Mouse (Mus musculus) neural tube, embryonic 13.5 days (tissue): ENCODE results near the gene Bcas3. TPM values are rescaled to one million over a fixed set of nuclear protein-coding genes. Genes with fewer than 3 reads are reported as not detected.

Experiments used
- ATAC-seq: fragments of 200-750 bp; cut with Nextera tagmentation; 2 replicates; pipeline ENCODE4 v1.8.0; 2017; ENCODE audit warnings: low read depth, mild to moderate bottlenecking, moderate TSS enrichment, moderate library complexity
- H3K27ac ChIP-seq: fragments of 300-500 bp; sonication (generic); replicated peaks from 2 replicates; pipeline ENCODE4 v1.5.1; 2015; ENCODE audit warnings: moderate library complexity, mild to moderate bottlenecking, inconsistent platforms
- H3K27me3 ChIP-seq: fragments of 300-500 bp; sonication (generic); 2 replicates; pipeline ENCODE4 v1.6.1; 2015; ENCODE audit warnings: mild to moderate bottlenecking, inconsistent platforms
- H3K36me3 ChIP-seq: fragments of 300-500 bp; sonication (generic); 2 replicates; pipeline ENCODE4 v1.6.1; 2015; ENCODE audit warnings: mild to moderate bottlenecking, inconsistent platforms
- H3K4me1 ChIP-seq: fragments of 300-500 bp; sonication (generic); replicated peaks from 2 replicates; pipeline ENCODE4 v1.6.1; 2015; ENCODE audit warnings: inconsistent platforms
- H3K4me2 ChIP-seq: fragments of 300-500 bp; sonication (generic); 2 replicates; pipeline ENCODE4 v1.6.1; 2015; ENCODE audit warnings: inconsistent platforms, mild to moderate bottlenecking, moderate library complexity
- H3K4me3 ChIP-seq: fragments of 300-500 bp; sonication (generic); 2 replicates; pipeline ENCODE4 v1.5.1; 2015; ENCODE audit warnings: mild to moderate bottlenecking, inconsistent platforms
- H3K9ac ChIP-seq: fragments of 300-500 bp; sonication (generic); 2 replicates; pipeline ENCODE4 v1.6.1; 2015; ENCODE audit warnings: moderate library complexity, mild to moderate bottlenecking, inconsistent platforms
- H3K9me3 ChIP-seq: fragments of 300-500 bp; sonication (generic); 2 replicates; pipeline ENCODE4 v1.6.1; 2016; ENCODE audit warnings: inconsistent platforms
- WGBS: fragments of 180-500 bp; shearing (Covaris S2); methylation state at CpG from one replicate; pipeline ENCODE4 v1.1.7; 2015; 5-methylcytosine and 5-hydroxymethylcytosine counted together
- polyA plus RNA-seq: library from polyadenylated mRNA; unstranded; fragments of >200 nt; fragmentation: Nextera tagmentation; extraction: Ambion mirVana; gene quantifications from 2 replicates; pipeline ENCODE4 v1.2.1, GENCODE M21; 2015

Gene Bcas3
- polyA plus RNA-seq, 1 experiment from 2014 or later = 37.7 TPM

DNA sequence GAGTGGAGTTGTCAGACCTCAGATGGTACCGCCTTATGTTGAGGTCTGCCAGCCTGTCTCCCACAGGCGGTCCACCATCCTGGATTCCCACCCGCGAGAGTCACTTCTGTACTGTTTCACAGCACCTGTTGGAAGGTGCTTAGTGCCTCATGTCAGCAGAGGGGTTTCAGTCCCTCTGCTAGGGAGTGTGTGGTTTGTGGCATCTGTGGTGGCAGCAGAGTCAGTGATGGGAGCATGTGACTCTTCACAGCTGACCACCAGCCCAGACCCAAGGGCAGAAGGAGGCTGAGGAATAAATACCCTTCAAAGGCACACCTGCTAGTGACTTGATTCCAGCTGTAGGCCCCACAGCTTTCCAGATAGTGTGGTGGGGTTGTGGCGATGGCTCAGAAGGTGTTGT lies 94.4 kb downstream of the Bcas3 start:
- no peak overlapping the region for H3K9ac ChIP-seq
- no peaks in the 10 kb centered on the region for H3K9me3 ChIP-seq
- no peak overlapping the region for H3K4me3 ChIP-seq
- H3K27ac ChIP-seq = no peak overlapping the region
- no peak overlapping the region for H3K4me2 ChIP-seq
- no peak for ATAC-seq
- no peaks in the 10 kb centered on the region for H3K36me3 ChIP-seq
- 95% methylated on average over 5 of the region's 5 CpGs for WGBS
- no peaks in the 10 kb centered on the region for H3K27me3 ChIP-seq
- H3K4me1 ChIP-seq = no peaks in the 10 kb centered on the region

DNA sequence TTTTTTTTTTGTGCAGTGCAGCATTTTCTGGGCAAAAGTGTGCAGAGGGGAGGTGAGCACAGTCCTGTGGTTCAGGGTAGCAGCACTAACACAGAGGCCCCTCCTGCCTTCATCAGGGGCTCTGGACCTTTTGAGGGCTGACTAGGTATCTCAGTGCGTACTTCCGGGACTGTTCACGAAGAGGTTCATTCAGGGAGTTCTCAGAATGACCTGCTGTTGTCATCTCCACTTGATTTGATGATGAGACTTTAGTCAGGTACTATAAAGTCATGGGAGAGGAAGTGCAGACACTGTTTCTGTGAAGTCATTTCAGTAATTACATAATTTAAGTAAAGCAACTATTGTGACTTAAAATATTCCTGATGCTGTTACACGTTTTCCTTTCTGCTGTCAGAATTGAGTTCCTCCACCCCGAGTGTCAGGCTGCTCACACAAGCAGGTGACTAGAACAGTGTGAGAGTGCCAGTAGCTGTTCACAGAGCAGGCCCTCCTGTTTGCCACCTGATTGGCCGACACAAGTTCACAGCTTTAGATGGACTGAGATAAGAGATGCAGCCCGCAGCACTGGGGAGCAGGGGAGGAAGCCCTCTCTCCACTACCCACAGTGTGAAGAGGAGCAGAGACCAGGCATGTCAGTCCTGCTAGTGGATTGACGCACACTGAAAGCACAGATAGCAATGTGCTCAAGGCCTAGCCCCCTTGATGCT lies 100.8 kb downstream of the Bcas3 start:
- ATAC-seq = no peak
- H3K27me3 ChIP-seq = no peaks in the 10 kb centered on the region
- no peaks in the 10 kb centered on the region for H3K9me3 ChIP-seq
- 78% methylated on average over 8 of the region's 8 CpGs for WGBS
- H3K27ac ChIP-seq = no peak overlapping the region
- no peak overlapping the region for H3K9ac ChIP-seq
- H3K4me3 ChIP-seq = no peak overlapping the region
- no peaks in the 10 kb centered on the region for H3K36me3 ChIP-seq
- H3K4me2 ChIP-seq = no peak overlapping the region
- no peaks in the 10 kb centered on the region for H3K4me1 ChIP-seq

DNA sequence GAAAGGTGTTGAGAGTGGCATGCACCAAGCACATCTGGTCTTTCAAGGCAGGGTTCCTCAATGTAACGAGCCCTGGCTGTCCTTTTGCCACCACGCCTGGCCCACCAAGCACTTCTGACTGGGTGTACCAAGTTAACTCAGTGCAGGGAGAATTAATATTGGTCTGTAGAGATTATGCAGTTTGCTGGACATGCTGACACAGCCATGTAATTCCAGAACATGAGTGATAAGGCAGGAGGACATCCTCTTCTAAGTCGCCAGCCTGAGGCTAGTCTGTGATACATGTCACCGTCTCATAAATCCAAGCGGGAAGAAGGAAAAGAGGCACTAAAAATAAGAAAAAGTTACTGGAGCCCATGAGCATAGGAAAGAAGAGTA lies 101.3 kb downstream of the Bcas3 start:
- no peaks in the 10 kb centered on the region for H3K27me3 ChIP-seq
- H3K4me2 ChIP-seq = no peak overlapping the region
- H3K36me3 ChIP-seq = no peaks in the 10 kb centered on the region
- no peak overlapping the region for H3K9ac ChIP-seq
- no peaks in the 10 kb centered on the region for H3K9me3 ChIP-seq
- H3K4me3 ChIP-seq = no peak overlapping the region
- H3K4me1 ChIP-seq = no peaks in the 10 kb centered on the region
- ATAC-seq = no peak
- 88% methylated on average over 5 of the region's 5 CpGs for WGBS
- no peak overlapping the region for H3K27ac ChIP-seq

DNA sequence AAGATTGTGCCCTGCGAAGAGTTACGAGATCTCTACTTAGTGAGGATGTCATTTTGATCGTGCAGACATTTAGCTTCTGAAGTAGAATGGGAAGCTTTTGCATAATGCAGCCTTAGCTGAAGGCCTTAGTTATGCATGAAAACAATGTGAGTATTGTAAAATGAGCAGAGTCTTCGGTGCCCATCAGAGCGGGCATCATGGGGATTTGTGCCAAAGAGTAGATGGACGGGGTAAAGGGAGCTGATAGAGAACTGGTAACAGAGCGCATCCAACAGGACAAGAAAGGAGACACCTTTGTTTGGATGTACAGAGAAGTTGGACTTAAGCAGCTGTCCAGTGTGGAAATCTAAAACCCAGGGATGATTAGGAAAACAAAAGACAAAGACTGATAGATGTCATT lies 108.6 kb downstream of the Bcas3 start:
- Histone ChIP-seq H3K27ac (no peak overlapping the region), H3K36me3 (no peaks in the 10 kb centered on the region), H3K9me3 (no peaks in the 10 kb centered on the region), H3K4me3 (no peak overlapping the region), H3K4me2 (no peak overlapping the region), H3K9ac (no peak overlapping the region), H3K4me1 (0 out of 2 replicates have a peak, but pooled peaks cover 4% of the 10 kb centered on the region), H3K27me3 (no peaks in the 10 kb centered on the region)
- 75% methylated on average over 7 of the region's 7 CpGs for WGBS
- no peak for ATAC-seq

DNA sequence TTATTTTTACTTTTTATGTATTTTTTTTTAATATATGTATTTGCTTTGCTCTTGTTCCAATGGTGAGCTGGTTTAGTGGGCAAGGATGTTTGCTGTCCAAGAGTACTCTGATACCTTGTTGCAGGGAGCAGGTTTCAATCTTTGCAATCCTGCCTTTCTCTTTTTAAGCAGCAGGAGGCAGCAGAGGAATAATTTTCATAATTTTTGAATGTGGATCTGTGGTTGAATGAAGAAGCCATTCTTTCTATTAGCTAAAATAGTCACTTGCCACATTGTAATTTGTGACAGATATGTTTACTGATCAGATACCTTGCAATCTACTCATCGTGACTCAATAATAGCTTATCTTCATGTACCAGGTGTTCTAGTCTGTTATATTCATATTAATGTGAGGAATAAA lies 116.6 kb downstream of the Bcas3 start:
- Histone ChIP-seq H3K9me3 (no peaks in the 10 kb centered on the region), H3K27me3 (no peaks in the 10 kb centered on the region), H3K4me3 (no peak overlapping the region), H3K36me3 (no peaks in the 10 kb centered on the region), H3K9ac (no peak overlapping the region), H3K4me1 (peaks cover 13% of the 10 kb centered on the region; the same call in 1 of the 2 replicates), H3K4me2 (no peak overlapping the region), H3K27ac (no peak overlapping the region)
- no peak for ATAC-seq
- 76% methylated on average over 1 of the region's 1 CpGs for WGBS

DNA sequence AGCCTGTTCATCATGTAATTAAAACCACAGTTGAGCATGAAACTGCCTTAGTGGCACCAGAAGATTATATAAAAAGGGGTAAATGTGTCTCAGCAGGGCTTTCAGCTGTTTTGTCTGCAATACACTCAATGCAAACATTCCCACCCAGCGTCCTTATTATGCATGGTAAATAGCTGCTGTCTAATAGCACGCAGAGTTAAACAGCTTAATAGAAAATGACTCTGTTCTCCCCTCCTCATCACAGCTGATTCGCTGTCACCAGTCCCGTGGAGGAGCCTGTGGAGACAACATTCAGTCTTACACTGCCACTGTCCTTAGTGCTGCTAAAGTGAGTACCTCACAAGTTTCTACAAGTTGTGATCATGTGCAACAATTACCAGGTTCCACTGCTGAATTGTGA lies 117.5 kb downstream of the Bcas3 start:
- Histone ChIP-seq H3K27me3 (no peaks in the 10 kb centered on the region), H3K9ac (no peak overlapping the region), H3K9me3 (no peaks in the 10 kb centered on the region), H3K4me1 (peaks cover 16% of the 10 kb centered on the region; the same call in 1 of the 2 replicates), H3K36me3 (no peaks in the 10 kb centered on the region), H3K27ac (no peak overlapping the region), H3K4me3 (no peak overlapping the region), H3K4me2 (no peak overlapping the region)
- WGBS = 28% methylated on average over 4 of the region's 4 CpGs
- no peak for ATAC-seq

DNA sequence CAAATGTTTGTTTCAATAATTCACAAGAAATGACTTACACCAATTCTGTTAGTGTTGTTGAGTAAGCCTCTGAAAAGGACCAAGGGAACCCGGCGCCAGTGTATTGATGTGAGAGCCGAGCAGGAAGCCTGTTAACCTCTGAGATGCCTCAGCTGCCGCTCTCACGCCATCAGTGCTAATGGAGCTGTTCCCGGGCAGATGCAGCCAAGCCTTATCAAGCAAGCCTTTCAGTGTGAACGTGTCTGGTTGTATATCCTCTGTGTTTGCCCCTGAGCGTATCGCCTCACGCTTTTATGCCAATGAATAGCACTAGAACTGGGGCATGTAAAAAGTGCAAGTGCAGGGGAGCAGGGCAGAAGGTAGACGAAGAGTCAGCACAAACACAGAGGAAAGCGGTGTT lies 121.4 kb downstream of the Bcas3 start:
- 0 out of 2 replicates have a peak overlapping the region, but pooled peaks have one; percentile 22 for H3K9ac ChIP-seq
- H3K27ac ChIP-seq = no peak overlapping the region
- ATAC-seq = no peak
- H3K9me3 ChIP-seq = no peaks in the 10 kb centered on the region
- H3K36me3 ChIP-seq = no peaks in the 10 kb centered on the region
- WGBS = 29% methylated on average over 12 of the region's 12 CpGs
- no peak overlapping the region for H3K4me3 ChIP-seq
- peak overlapping the region; percentile 25 for H3K4me2 ChIP-seq
- H3K4me1 ChIP-seq = peaks cover 16% of the 10 kb centered on the region; the same call in 1 of the 2 replicates
- no peaks in the 10 kb centered on the region for H3K27me3 ChIP-seq

DNA sequence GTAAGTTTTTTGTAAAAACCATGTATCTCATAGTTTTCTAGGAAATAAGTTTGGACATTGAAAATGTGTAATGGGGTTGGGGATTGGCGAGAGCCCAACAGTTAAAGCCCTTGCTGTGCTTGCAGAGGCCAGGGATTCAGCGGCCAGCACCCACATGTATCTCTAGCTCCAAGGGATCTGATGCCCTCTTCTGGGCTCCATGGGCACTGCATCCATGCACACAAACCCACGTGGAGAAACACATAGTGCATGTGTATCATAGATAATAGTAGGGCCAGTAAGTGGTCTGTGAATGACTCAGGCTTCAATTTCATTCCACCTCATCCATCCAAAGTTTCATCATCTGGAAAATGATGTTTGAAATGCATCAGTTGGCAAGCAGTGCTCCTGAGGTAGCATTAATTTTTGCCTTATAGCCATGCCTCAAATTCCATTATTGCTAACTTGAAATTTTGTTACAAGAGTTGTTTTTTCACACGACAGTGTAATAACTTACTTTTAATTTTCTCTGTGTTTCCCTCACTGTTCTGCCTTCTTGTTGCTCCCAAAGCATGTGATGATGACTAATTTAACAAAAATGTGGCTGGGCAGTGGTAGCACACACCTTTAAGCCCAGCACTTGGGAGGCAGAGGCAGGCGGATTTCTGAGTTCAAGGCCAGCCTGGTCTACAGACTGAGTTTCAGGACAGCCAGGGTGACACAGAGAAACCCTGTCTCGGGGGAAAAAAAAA lies 129.9 kb downstream of the Bcas3 start:
- WGBS = 68% methylated on average over 6 of the region's 6 CpGs

DNA sequence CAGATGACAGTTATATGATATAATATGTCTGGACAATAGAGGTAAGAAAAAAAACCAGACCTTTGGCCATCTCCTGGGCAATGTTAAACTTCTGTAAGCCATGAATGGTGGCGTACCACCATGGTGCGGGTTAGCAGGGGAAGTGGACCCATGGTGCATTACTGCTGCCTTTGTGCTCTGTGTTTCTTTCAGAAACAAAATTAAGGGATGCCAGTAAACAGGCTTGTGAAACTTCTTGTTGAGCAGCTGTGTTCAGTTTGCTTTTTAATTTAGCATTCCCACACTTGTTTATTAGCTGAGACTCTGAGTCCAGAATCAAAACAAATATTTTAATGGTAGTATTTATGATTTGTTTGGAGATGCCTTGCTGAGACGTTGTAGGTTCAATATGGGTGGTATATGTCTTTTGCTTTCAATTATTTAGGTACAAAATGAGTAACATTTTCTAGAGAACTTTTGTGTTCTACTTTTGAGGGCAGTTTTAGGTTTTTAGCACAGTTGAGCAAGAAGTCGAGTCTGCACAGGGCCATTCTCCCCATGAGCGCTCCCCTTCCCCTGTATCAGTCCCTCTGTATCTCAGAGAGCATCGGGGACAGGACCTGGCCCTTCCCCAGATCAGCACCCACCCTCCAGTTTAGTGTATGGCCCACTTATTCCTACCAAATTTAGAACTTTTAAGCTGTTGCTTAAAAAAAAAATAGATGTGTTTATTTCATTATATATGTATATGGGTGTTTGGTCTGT lies 132.4 kb downstream of the Bcas3 start:
- Histone ChIP-seq H3K9me3 (no peaks in the 10 kb centered on the region), H3K4me1 (0 out of 2 replicates have a peak, but pooled peaks cover 4% of the 10 kb centered on the region), H3K36me3 (no peaks in the 10 kb centered on the region), H3K27me3 (no peaks in the 10 kb centered on the region), H3K4me3 (no peak overlapping the region), H3K9ac (no peak overlapping the region), H3K27ac (no peak overlapping the region), H3K4me2 (no peak overlapping the region)
- no peak for ATAC-seq
- 87% methylated on average over 6 of the region's 6 CpGs for WGBS

More for the DNA sequence above, 129.9 kb downstream of the Bcas3 start:
- no peak overlapping the region for H3K27ac ChIP-seq
- no peak overlapping the region for H3K4me3 ChIP-seq
- 0 out of 2 replicates have a peak, but pooled peaks cover 4% of the 10 kb centered on the region for H3K4me1 ChIP-seq
- no peaks in the 10 kb centered on the region for H3K9me3 ChIP-seq
- H3K36me3 ChIP-seq = no peaks in the 10 kb centered on the region
- H3K4me2 ChIP-seq = no peak overlapping the region
- no peaks in the 10 kb centered on the region for H3K27me3 ChIP-seq
- H3K9ac ChIP-seq = no peak overlapping the region
- ATAC-seq = no peak

DNA sequence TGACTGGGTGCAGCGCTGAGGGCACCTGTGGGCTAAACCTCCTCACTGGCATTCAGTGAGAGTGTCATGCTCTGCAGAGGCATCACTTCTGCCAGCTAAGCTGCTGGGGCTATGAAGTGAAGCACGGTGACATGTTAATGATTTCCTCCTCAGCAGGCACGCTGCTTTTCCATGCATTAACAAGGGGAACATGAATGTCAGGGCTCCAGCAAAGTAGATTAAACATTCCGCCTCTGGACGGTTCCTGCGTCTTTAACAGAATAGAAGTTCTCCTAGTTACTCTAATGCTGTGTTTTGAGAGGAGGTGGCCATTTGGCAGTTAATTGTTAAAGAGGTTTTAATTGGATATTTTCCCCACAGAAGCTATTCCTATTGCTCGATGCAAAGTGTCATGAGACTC lies 134.5 kb downstream of the Bcas3 start:
- no peak for ATAC-seq
- no peak overlapping the region for H3K4me3 ChIP-seq
- H3K27ac ChIP-seq = no peak overlapping the region
- H3K36me3 ChIP-seq = no peaks in the 10 kb centered on the region
- peaks cover 10% of the 10 kb centered on the region for H3K4me1 ChIP-seq
- H3K9me3 ChIP-seq = no peaks in the 10 kb centered on the region
- no peak overlapping the region for H3K4me2 ChIP-seq
- WGBS = 48% methylated on average over 7 of the region's 7 CpGs
- no peaks in the 10 kb centered on the region for H3K27me3 ChIP-seq
- no peak overlapping the region for H3K9ac ChIP-seq

DNA sequence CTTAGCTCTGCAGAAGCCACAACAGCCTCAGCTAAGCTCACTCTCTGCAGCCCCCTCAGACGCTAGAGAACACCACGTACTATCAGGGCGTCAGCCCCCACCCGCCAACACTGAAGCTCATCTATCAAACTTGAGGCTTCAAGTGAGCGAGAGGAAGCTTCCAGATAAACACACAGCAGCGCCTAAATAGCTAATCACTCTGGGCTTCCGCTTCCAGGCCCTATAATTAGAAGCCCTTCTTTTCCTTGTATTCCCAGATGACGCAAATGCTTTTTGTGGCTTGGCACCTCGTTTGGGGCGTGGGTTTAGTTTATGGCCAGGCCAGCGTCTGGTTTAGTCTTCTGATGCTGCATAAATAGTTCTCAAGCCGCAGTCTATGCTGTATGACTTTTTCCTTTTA lies 139.3 kb downstream of the Bcas3 start:
- ATAC-seq = no peak
- Histone ChIP-seq H3K4me1 (peaks cover 12% of the 10 kb centered on the region), H3K36me3 (no peaks in the 10 kb centered on the region), H3K27me3 (no peaks in the 10 kb centered on the region), H3K9ac (no peak overlapping the region), H3K27ac (no peak overlapping the region), H3K4me3 (no peak overlapping the region), H3K9me3 (no peaks in the 10 kb centered on the region), H3K4me2 (no peak overlapping the region)
- 21% methylated on average over 12 of the region's 12 CpGs for WGBS

DNA sequence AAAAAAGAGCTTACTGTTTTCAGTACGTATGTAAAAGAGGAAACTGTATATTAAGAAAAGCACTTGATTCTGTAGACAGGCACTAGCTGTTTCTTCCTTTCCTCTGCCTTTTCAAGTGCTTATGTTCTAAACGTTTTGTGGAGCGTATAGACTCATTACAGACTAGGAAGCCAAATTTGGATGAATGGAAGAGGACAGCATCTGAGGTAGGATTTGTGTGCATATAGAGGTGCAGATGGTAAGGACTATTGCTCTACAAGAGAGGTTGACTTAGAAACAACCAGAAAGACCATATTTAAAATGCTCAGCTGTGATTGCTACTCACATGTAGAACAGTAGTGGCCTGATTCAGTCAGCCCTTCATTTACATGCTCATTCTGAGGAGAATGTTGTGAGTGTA lies 139.7 kb downstream of the Bcas3 start:
- no peak overlapping the region for H3K4me2 ChIP-seq
- no peak overlapping the region for H3K9ac ChIP-seq
- no peaks in the 10 kb centered on the region for H3K27me3 ChIP-seq
- H3K4me1 ChIP-seq = peaks cover 9% of the 10 kb centered on the region
- ATAC-seq = no peak
- no peaks in the 10 kb centered on the region for H3K9me3 ChIP-seq
- no peak overlapping the region for H3K27ac ChIP-seq
- 67% methylated on average over 3 of the region's 3 CpGs for WGBS
- no peaks in the 10 kb centered on the region for H3K36me3 ChIP-seq
- H3K4me3 ChIP-seq = no peak overlapping the region
